Mouse (Mus musculus) myocyte (in vitro differentiated cells): ENCODE measurements at regions not wholly inside any gene's neighbourhood (a gene's known extent, or its start where the extent isn't known, plus 50 kb on each side); places are given as distances from the start of the nearest gene placed in this dataset.

Experiments used
- H3K27me3 ChIP-seq: one replicate; pipeline ENCODE4 v1.6.1; 2011; ENCODE audit not compliant: control insufficient read depth, insufficient read depth, insufficient read length
- H3K36me3 ChIP-seq: one replicate; pipeline ENCODE4 v1.6.1; 2011; ENCODE audit not compliant: control insufficient read depth, insufficient read depth
- H3K4me2 ChIP-seq: one replicate; pipeline ENCODE4 v1.6.1; 2011; ENCODE audit warnings: low read depth, control low read depth
- H3K4me3 ChIP-seq: one replicate; pipeline ENCODE4 v1.5.1; 2011; ENCODE audit warnings: mild to moderate bottlenecking, control low read depth, moderate library complexity
- H3K79me2 ChIP-seq: one replicate; pipeline ENCODE4 v1.6.1; 2011; ENCODE audit not compliant: control insufficient read depth, insufficient read depth
- H3ac ChIP-seq: one replicate; pipeline ENCODE4 v1.6.1; 2011; ENCODE audit not compliant: control insufficient read depth, insufficient read length
- E2F4 ChIP-seq: IDR thresholded peaks from one replicate; pipeline ENCODE4 v1.6.1; 2011; ENCODE audit warnings: mild to moderate bottlenecking, control low read depth, moderate library complexity; ENCODE audit not compliant: insufficient read depth
- MAX ChIP-seq: IDR thresholded peaks from one replicate; pipeline ENCODE4 v1.6.1; 2011; ENCODE audit warnings: low read depth, mild to moderate bottlenecking, control low read depth
- MYOD1 ChIP-seq, 3 experiments: IDR thresholded peaks; one replicate each; pipeline ENCODE4 v1.6.1; 2011; ENCODE audit warnings: control low read depth in 2 of 3, low read depth in 2 of 3, mild to moderate bottlenecking in 2 of 3, moderate library complexity in 1 of 3; ENCODE audit not compliant: insufficient read length in 2 of 3, control insufficient read depth in 1 of 3
- REST ChIP-seq: IDR thresholded peaks from one replicate; pipeline ENCODE4 v1.6.1; 2011; ENCODE audit warnings: mild to moderate bottlenecking, control low read depth, moderate library complexity; ENCODE audit not compliant: insufficient read depth, insufficient read length
- TCF12 ChIP-seq: IDR thresholded peaks from one replicate; pipeline ENCODE4 v1.6.1; 2011; ENCODE audit warnings: mild to moderate bottlenecking, control low read depth; ENCODE audit not compliant: poor library complexity, insufficient read depth, severe bottlenecking

GRCm38 (mm10) chr8:41703927-41704924 is 287.4 kb upstream of the Frg1 start:
- TF ChIP-seq TCF12, result no peak
- TF ChIP-seq E2F4, result no peak
- TF ChIP-seq MYOD1 (IDR thresholded peaks at IDR 0.05; ENCODE audit: control insufficient read depth in 1 of 3, insufficient read length in 2 of 3, low read depth in 2 of 3), result no peak
- TF ChIP-seq MAX, result no peak
- TF ChIP-seq REST, result no peak
- no peak overlapping the region for H3ac ChIP-seq
- no peak overlapping the region for H3K4me3 ChIP-seq
- H3K36me3 ChIP-seq, result no peaks in the 10 kb centered on the region
- H3K79me2 ChIP-seq, result no peaks in the 10 kb centered on the region
- H3K27me3 ChIP-seq, result no peaks in the 10 kb centered on the region
- no peak overlapping the region for H3K4me2 ChIP-seq
